Mouse (Mus musculus): ENCODE data around the gene Hmgn1.
"Not testable (repeated sequence)": the region's sequence is repeated elsewhere in the genome, so short reads cannot be mapped to it uniquely, and the experiment has no call there.

Hmgn1 gene

GRCm38 (mm10) chr16:96120022-96120623, 7.4 kb downstream of the Hmgn1 start:
- no peak for DNase-seq

- DNase-seq, result no peak
These were observed 12.8 kb downstream of the Hmgn1 start for GRCm38 (mm10) chr16:96114729-96115128.

GRCm38 (mm10) chr16:96112769-96113168, 14.8 kb downstream of the Hmgn1 start:
- DNase-seq, result no peak

- no peak for DNase-seq
These were observed 16.7 kb downstream of the Hmgn1 start for GRCm38 (mm10) chr16:96110655-96111345.

GRCm38 (mm10) chr16:96109673-96110072, 17.9 kb downstream of the Hmgn1 start:
- no peak for DNase-seq

GRCm38 (mm10) chr16:96103036-96103435, 24.5 kb downstream of the Hmgn1 start:
- no peak for DNase-seq

GRCm38 (mm10) chr16:96097811-96098210, 29.7 kb downstream of the Hmgn1 start:
- not testable (repeated sequence) for DNase-seq

GRCm38 (mm10) chr16:96095966-96096365, 31.6 kb downstream of the Hmgn1 start:
- no peak for DNase-seq

- no peak for DNase-seq
These were observed 35.7 kb downstream of the Hmgn1 start for GRCm38 (mm10) chr16:96091515-96092504.

- DNase-seq, result no peak
These were observed 39.4 kb downstream of the Hmgn1 start for GRCm38 (mm10) chr16:96088120-96088519.

- DNase-seq, result no peak
These were observed 40.1 kb downstream of the Hmgn1 start for GRCm38 (mm10) chr16:96087436-96087835.

GRCm38 (mm10) chr16:96087001-96087400, 40.5 kb downstream of the Hmgn1 start:
- peak; percentile 49 to 69 for DNase-seq

GRCm38 (mm10) chr16:96085597-96085996, 41.9 kb downstream of the Hmgn1 start:
- DNase-seq, result peak; percentile 68 to 79

GRCm38 (mm10) chr16:96083179-96083646, 44.3 kb downstream of the Hmgn1 start:
- DNase-seq, result no peak

GRCm38 (mm10) chr16:96082301-96083178, 45.0 kb downstream of the Hmgn1 start, which contains the start of gene Brwd1:
Brwd1 (minus strand) TSS chr16:96082526.
- DNase-seq, result peak; percentile 85 to 87

GRCm38 (mm10) chr16:96081742-96082241, 45.7 kb downstream of the Hmgn1 start:
- peak in 1 of 2 experiments; percentile 57 for DNase-seq

GRCm38 (mm10) chr16:96081331-96081730, 46.2 kb downstream of the Hmgn1 start:
- peak; percentile 81 to 86 for DNase-seq

GRCm38 (mm10) chr16:96080524-96080923, 47.0 kb downstream of the Hmgn1 start:
- DNase-seq, result no peak
